Mouse (Mus musculus) midbrain, embryonic 10.5 days (tissue): ENCODE results near the gene Cs. TPM values are rescaled to one million over a fixed set of nuclear protein-coding genes. Genes with fewer than 3 reads are reported as not detected.
"Not testable (repeated sequence)": the region's sequence is repeated elsewhere in the genome, so short reads cannot be mapped to it uniquely, and the experiment has no call there.

Experiments used
- DNase-seq: peaks from one replicate; pipeline ENCODE4 v3.0.0-alpha.2; 2017; ENCODE audit warnings: low spot score
- H3K27ac ChIP-seq: fragments of 300-500 bp; sonication (generic); replicated peaks from 2 replicates; pipeline ENCODE4 v1.5.1; 2016; ENCODE audit warnings: mild to moderate bottlenecking
- H3K27me3 ChIP-seq: fragments of 300-500 bp; sonication (generic); 2 replicates; pipeline ENCODE4 v1.6.1; 2016; ENCODE audit warnings: low read depth, mild to moderate bottlenecking; ENCODE audit not compliant: poor library complexity, severe bottlenecking
- H3K36me3 ChIP-seq: fragments of 300-500 bp; sonication (generic); 2 replicates; pipeline ENCODE4 v1.6.1; 2016; ENCODE audit warnings: mild to moderate bottlenecking, moderate library complexity
- H3K4me1 ChIP-seq: fragments of 300-500 bp; sonication (generic); 2 replicates; pipeline ENCODE4 v1.6.1; 2016
- H3K4me3 ChIP-seq: fragments of 300-500 bp; sonication (generic); 2 replicates; pipeline ENCODE4 v1.5.1; 2016; ENCODE audit warnings: mild to moderate bottlenecking, moderate library complexity
- H3K9me3 ChIP-seq: fragments of 300-500 bp; sonication (generic); replicated peaks from 2 replicates; pipeline ENCODE4 v1.6.1; 2016; ENCODE audit warnings: mild to moderate bottlenecking
- WGBS: fragments of 180-500 bp; shearing (Covaris S2); methylation state at CpG from one replicate; pipeline ENCODE4 v1.1.7; 2016; 5-methylcytosine and 5-hydroxymethylcytosine counted together
- polyA plus RNA-seq: library from polyadenylated mRNA; unstranded; fragments of >200 nt; fragmentation: Nextera tagmentation; extraction: Ambion mirVana; gene quantifications from 2 replicates; pipeline ENCODE4 v1.2.1, GENCODE M21; 2016

The Cs gene
- polyA plus RNA-seq, 1 experiment from 2014 or later = 237 TPM

DNA sequence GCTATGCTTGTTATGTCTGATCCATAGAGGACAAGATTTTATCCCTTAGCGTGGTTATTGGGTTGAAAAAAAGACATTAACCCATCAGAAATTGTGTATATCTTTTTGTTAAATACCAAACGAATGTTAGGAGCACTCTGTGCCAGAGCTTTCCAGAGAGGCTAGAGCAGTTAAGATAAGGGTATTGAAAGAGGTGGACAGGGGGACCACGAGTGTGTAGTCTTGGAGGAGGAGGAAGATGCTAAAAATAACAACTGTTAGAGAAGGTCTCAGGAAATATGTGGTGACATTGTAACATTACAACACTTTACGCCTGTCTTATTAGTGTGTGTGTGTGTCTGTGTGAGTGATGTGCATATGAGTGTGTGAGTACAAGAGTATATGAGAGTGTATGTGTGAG is 26.6 kb upstream of the Cs start:
- DNase-seq = no peak
- Histone ChIP-seq H3K27me3 (no peaks in the 10 kb centered on the region), H3K27ac (no peak overlapping the region), H3K9me3 (no peaks in the 10 kb centered on the region), H3K36me3 (peaks cover 92% of the 10 kb centered on the region), H3K4me1 (no peaks in the 10 kb centered on the region), H3K4me3 (no peak overlapping the region)
- 91% methylated on average over 4 of the region's 4 CpGs for WGBS

DNA sequence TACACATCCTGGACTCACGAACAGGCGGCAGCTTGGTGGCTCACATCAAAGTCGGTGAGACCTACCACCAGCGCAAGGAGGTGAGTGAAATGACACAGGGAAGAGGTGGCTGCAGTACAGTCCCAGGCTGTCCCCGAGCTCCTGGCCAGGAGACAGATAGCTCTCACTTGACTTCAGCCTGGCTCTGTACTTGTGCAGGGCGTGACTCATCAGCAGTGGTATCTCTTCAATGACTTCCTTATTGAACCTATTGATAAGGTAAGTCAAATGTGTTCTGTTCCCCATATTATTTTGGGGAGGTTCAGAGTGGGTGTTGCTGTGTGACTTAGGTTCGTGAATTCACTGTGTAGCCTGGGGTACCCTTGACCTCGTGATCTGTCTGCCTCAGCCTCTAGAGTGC is 22.0 kb upstream of the Cs start:
- Histone ChIP-seq H3K4me3 (no peak overlapping the region), H3K27me3 (no peaks in the 10 kb centered on the region), H3K36me3 (peaks cover 98% of the 10 kb centered on the region), H3K9me3 (no peaks in the 10 kb centered on the region), H3K4me1 (no peaks in the 10 kb centered on the region), H3K27ac (no peak overlapping the region)
- 95% methylated on average over 8 of the region's 8 CpGs for WGBS
- no peak for DNase-seq

DNA sequence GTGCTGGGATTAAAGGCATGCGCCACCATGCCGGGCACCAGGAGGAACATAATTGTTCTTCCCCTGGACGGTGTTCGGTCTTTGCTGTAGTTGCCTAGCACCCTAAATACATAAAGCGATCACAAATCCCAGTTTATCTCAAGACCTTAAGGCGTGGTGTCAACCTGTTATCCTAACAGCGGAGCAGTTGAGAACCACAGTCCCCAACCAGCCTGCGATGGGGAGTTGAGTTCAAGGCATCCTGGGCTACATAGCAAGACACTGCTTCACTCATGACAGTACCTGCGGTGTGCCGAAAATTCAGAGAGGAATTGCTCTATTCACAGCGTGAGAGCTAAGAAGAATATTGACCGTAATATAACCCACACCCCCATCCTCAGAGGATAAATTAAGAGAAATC is 15.9 kb upstream of the Cs start:
- Histone ChIP-seq H3K27me3 (no peaks in the 10 kb centered on the region), H3K4me3 (peak overlapping the region; percentile 90), H3K4me1 (peaks cover 21% of the 10 kb centered on the region), H3K27ac (peak overlapping the region; percentile 98), H3K36me3 (peaks cover 75% of the 10 kb centered on the region), H3K9me3 (no peaks in the 10 kb centered on the region)
- 62% methylated on average over 12 of the region's 12 CpGs for WGBS
- peak; percentile 18 for DNase-seq

DNA sequence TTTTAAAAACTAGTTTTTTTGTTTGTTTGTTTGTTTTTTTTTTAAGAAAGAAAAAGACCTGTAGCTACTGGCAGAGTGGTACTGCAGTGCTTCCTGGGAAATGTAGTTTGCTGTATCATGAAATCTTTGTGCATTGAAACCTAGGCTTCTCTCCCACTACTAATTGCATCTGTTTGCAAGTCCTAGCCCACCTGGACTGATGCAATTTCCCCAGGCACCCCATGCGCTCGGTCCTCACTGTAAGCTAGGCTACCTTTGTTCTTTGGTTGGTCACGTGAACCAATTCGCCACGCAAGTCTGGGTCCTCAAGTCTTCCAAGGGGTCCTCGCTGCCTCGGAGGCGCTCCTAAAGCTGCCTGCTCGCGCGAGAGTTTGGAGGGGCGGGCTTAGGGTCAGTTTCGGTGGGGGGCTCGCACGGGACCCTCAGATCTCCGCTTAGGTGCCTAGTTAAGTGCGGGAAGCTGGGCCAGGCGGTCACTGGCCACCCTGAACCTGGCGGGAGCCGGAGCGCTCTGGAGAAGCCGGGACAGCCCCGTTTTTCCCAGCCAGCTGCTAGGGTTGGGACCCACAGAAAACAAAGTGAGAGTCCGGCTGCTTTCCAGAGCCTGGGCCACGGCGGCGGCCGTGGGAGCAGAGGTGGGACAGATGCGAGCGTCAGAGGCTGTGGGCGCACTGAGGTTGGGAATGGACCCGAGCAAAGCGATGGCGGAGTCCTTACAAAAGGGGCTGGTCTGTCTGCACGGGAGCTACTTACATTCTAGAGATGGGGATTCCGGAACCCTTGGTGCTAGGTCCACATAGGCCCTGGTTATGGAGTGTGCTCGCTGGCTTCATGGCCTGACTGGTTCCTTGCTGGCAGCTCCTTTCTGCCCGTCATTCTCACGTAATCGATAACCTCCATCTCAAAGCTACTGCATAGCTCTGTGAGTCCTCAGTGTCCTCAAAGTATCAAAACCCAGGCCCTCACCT is 15.1 kb upstream of the Cs start, which contains the start of gene Cnpy2:
Gene Cnpy2, plus strand, starts transcription at position 319 of the 968 bp plus-strand sequence.
- WGBS = under 1% methylated on average over 40 of the region's 40 CpGs
- H3K27ac ChIP-seq = peak within 1 kb of the TSS; percentile 98

DNA sequence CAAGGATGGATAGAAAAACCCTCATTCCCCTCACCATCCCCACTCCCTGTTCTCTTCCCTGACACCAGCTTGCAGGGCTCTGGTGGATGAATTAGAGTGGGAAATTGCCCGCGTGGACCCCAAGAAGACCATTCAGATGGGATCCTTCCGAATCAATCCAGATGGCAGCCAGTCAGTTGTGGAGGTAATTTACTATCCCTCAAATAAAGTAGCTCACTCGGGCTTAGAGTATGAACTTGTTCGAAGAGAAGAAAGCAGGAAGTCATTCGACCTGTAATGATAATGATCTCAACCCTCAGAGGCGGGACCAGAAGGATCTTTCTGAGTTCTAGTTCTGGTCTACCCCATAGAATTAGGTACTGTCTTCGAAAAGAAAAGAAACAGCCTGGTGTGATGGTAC is 14.0 kb upstream of the Cs start:
- no peak for DNase-seq
- Histone ChIP-seq H3K4me1 (peaks cover 21% of the 10 kb centered on the region), H3K27ac (peak overlapping the region; percentile 98), H3K9me3 (no peaks in the 10 kb centered on the region), H3K36me3 (peaks cover 75% of the 10 kb centered on the region), H3K4me3 (peak overlapping the region; percentile 90), H3K27me3 (no peaks in the 10 kb centered on the region)
- WGBS = 87% methylated on average over 8 of the region's 8 CpGs

More for the DNA sequence above, 15.1 kb upstream of the Cs start, which contains the start of gene Cnpy2:
- Histone ChIP-seq H3K4me1 (peaks cover 21% of the 10 kb centered on the region), H3K27me3 (no peaks in the 10 kb centered on the region), H3K36me3 (peaks cover 75% of the 10 kb centered on the region), H3K4me3 (peak within 1 kb of the TSS; percentile 90), H3K9me3 (no peaks in the 10 kb centered on the region)
- DNase-seq = peak; percentile 97

DNA sequence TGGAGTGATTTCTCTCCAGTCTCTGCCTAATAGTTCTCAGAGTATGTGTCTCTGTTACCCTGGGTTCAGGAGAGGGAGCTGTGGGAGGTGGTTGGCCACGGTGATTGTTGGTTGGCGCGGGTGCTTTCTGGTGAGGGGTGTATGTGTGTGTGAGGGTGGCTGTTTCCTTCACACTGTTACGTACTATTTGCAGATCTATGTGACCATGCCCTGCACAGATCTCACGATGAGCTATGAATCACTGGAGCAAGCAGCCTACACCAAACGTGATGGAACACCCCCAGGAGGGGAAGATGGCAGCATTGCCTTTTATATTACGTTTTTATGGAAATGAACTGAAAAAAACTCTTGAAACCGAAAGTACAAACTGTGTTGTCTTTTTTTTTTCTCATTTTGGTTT is 10.7 kb upstream of the Cs start:
- Histone ChIP-seq H3K4me3 (0 out of 2 replicates have a peak overlapping the region, but pooled peaks have one; percentile 3), H3K36me3 (peaks cover 59% of the 10 kb centered on the region), H3K4me1 (peaks cover 17% of the 10 kb centered on the region), H3K9me3 (no peaks in the 10 kb centered on the region), H3K27ac (no peak overlapping the region), H3K27me3 (no peaks in the 10 kb centered on the region)
- WGBS = 93% methylated on average over 8 of the region's 8 CpGs
- no peak for DNase-seq

DNA sequence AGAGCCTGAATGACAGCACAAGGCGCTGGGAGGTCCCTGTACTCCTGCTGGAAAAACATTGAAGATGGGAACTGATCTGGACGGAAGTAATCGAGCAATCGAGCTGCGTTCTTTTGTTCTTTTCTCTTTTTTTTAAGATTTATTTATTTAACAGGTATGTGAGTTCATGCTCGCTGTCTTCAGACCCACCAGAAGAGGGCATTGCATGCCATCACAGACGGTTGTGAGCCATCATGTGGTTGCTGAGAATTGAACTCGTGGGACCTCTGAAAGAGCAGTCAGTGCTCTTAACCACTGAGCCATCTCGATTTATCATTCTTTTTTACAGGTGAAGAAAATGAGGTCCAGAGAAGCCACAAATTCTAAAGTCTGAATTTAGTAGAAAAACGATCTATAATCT is 9.9 kb upstream of the Cs start:
- H3K9me3 ChIP-seq = no peaks in the 10 kb centered on the region
- peaks cover 59% of the 10 kb centered on the region for H3K36me3 ChIP-seq
- DNase-seq = no peak
- WGBS = 92% methylated on average over 10 of the region's 10 CpGs
- no peak overlapping the region for H3K4me3 ChIP-seq
- no peaks in the 10 kb centered on the region for H3K27me3 ChIP-seq
- H3K4me1 ChIP-seq = peaks cover 16% of the 10 kb centered on the region
- H3K27ac ChIP-seq = no peak overlapping the region

DNA sequence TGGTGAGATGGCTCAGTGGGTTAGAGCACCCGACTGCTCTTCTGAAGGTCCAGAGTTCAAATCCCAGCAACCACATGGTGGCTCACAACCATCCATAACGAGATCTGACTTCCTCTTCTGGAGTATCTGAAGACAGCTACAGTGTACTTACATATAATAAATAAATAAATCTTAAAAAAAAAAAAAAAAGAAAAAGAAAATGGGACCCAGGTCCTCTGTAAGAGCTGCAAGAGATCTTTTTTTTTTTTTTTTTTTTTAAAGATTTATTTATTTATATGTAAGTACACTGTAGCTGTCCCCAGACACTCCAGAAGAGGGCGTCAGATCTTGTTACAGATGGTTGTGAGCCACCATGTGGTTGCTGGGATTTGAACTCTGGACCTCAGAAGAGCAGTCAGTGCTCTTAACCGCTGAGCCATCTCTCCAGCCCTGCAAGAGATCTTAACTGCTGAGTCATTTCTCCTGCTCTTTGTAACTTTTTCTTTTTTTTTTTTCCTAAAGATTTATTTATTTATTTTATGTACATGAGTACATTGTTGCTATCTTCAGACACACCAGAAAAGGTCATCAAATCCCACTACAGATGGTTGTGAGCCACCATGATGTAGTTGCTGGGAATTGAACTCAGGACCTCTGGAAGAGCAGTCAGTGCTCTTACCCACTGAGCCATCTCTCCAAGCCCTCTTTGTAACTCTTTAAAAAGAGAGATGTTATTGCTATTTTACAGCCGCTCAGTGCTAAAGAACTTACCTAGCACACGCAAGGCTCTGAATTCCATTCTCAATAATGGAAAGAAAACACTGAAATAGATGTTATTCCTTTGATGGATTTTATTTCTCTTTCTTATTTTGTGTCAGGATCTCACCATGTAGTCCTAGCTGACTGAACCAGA is 4.9 kb upstream of the Cs start:
- not testable (repeated sequence) for H3K4me3 ChIP-seq, H3K9me3 ChIP-seq, H3K4me1 ChIP-seq, H3K27ac ChIP-seq, DNase-seq, H3K27me3 ChIP-seq
- H3K36me3 ChIP-seq = peaks cover 23% of the 10 kb centered on the region
- WGBS = 82% methylated on average over 6 of the region's 6 CpGs

DNA sequence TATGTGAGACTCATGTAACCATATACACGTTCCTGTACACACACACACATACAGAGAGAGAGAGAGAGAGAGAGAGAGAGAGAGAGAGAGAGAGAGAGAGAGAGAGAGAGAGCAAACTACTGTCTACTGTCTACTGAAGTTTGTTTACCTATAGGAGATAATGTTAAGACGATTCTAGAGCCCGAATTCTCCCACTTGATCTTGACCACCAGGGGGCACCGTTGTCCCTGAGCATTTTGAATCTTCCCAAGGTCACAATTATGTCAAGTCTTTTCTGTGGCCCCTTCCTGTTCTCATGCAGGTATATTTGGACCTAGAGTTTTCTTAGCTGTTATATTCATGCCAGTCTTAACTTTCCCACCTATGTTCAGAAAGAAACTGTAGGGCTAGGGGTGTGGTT is 2.0 kb upstream of the Cs start:
- 3% methylated on average over 4 of the region's 4 CpGs for WGBS
- H3K36me3 ChIP-seq = peaks cover 10% of the 10 kb centered on the region
- H3K27ac ChIP-seq = no peak overlapping the region
- DNase-seq = peak; percentile 63
- no peaks in the 10 kb centered on the region for H3K27me3 ChIP-seq
- no peaks in the 10 kb centered on the region for H3K9me3 ChIP-seq
- no peak overlapping the region for H3K4me3 ChIP-seq
- peaks cover 28% of the 10 kb centered on the region for H3K4me1 ChIP-seq

DNA sequence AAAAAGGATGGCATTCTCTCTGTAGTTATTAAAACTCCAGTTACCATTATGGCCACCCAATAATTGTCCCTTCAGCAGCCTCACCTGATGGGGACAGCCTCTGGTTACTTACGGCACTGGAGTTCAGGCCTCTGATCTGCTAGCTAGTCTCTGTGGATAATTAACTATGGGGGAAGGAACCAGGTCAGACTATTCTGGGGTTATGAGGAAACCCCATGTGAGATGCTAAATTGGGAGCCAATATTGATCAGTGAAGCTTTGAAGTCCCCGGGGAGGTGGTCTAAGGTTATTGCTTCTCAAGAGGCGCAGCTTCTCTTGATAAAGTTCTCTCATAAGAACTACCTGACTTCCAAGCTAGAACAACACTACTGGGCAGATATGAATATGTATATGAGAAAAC is 1.3 kb upstream of the Cs start:
- H3K4me3 ChIP-seq = 0 out of 2 replicates have a peak overlapping the region, but pooled peaks have one; percentile 90
- no peak overlapping the region for H3K27ac ChIP-seq
- H3K4me1 ChIP-seq = peaks cover 28% of the 10 kb centered on the region
- peaks cover 15% of the 10 kb centered on the region for H3K36me3 ChIP-seq
- 97% methylated on average over 3 of the region's 3 CpGs for WGBS
- no peaks in the 10 kb centered on the region for H3K27me3 ChIP-seq
- no peak for DNase-seq
- H3K9me3 ChIP-seq = no peaks in the 10 kb centered on the region

DNA sequence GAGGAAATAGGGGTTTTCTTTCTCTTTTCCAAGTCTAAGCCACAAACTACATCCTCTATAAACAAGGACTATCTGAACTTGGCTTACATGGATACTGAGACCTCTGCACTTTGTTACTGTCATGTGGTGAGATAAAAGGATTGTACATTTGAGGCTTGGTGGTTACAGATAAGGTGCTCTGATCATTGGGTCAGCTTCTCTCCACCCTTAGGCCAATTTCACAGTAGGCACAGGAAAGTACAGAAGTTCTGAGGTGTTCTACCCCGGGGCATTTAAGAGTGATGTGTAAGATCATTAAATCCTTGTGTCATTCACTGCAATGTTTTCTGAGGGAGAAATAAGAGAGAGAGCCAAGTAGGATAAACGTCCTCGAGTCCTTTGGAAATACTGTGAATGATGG is 937 bp upstream of the Cs start:
- peak overlapping the region; percentile 94 for H3K27ac ChIP-seq
- 85% methylated on average over 3 of the region's 3 CpGs for WGBS
- peak overlapping the region; percentile 90 for H3K4me3 ChIP-seq

DNA sequence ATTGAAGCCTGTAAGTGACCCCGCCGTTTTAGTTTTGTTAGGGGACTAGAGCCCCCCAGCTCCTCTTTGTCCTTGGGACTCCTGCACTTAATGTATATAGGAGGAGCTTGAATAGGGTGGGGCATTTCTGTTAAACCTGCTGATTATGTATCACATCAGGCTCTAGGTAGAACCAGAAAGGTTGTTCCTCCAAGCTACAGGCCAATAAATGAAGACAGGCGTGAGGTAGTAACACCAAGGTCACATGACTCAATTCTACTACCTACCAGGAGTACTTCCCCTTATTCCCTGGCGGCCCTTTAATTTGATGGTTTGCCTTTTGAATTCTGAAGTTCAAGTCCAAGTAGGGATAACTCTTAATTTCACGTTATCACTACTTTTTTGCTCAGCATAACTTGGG is 881 bp downstream of the Cs start:
- 27% methylated on average over 5 of the region's 5 CpGs for WGBS
- peak overlapping the region; percentile 94 for H3K27ac ChIP-seq

More for the DNA sequence above, 937 bp upstream of the Cs start:
- Histone ChIP-seq H3K4me1 (peaks cover 28% of the 10 kb centered on the region), H3K9me3 (no peaks in the 10 kb centered on the region), H3K27me3 (no peaks in the 10 kb centered on the region), H3K36me3 (peaks cover 19% of the 10 kb centered on the region)
- no peak for DNase-seq

More for the DNA sequence above, 881 bp downstream of the Cs start:
- Histone ChIP-seq H3K36me3 (peaks cover 25% of the 10 kb centered on the region), H3K4me1 (peaks cover 31% of the 10 kb centered on the region), H3K27me3 (no peaks in the 10 kb centered on the region), H3K4me3 (peak overlapping the region; percentile 90), H3K9me3 (no peaks in the 10 kb centered on the region)
- no peak for DNase-seq
